Mouse (Mus musculus) heart, embryonic 11.5 days (tissue): ENCODE measurements at regions not wholly inside any gene's neighbourhood (a gene's known extent, or its start where the extent isn't known, plus 50 kb on each side); places are given as distances from the start of the nearest gene placed in this dataset.

Experiments
- ATAC-seq: fragments of 200-750 bp; cut with Nextera tagmentation; replicated peaks from 2 replicates; pipeline ENCODE4 v1.8.0; 2017; ENCODE audit warnings: moderate library complexity; ENCODE audit not compliant: insufficient number of reproducible peaks, low FRiP score, low TSS enrichment
- H3K27ac ChIP-seq: fragments of 300-500 bp; sonication (generic); 2 replicates; pipeline ENCODE4 v1.5.1; 2014; ENCODE audit warnings: mild to moderate bottlenecking, low read depth, low read length
- H3K27me3 ChIP-seq: fragments of 300-500 bp; sonication (generic); 2 replicates; pipeline ENCODE4 v1.6.1; 2014; ENCODE audit warnings: mild to moderate bottlenecking, low read length, mixed read lengths; ENCODE audit not compliant: control insufficient read depth, insufficient read depth
- H3K36me3 ChIP-seq: fragments of 300-500 bp; sonication (generic); 2 replicates; pipeline ENCODE4 v1.6.1; 2014; ENCODE audit warnings: mild to moderate bottlenecking, low read length, moderate library complexity, mixed read lengths; ENCODE audit not compliant: control insufficient read depth, insufficient read depth
- H3K4me1 ChIP-seq: fragments of 300-500 bp; sonication (generic); 2 replicates; pipeline ENCODE4 v1.6.1; 2014; ENCODE audit warnings: low read length; ENCODE audit not compliant: control insufficient read depth, insufficient read depth
- H3K4me2 ChIP-seq: fragments of 300-500 bp; sonication (generic); 2 replicates; pipeline ENCODE4 v1.6.1; 2014; ENCODE audit warnings: mild to moderate bottlenecking, moderate library complexity
- H3K4me3 ChIP-seq: fragments of 300-500 bp; sonication (generic); 2 replicates; pipeline ENCODE4 v1.5.1; 2014; ENCODE audit warnings: low read depth, low read length
- H3K9ac ChIP-seq: fragments of 300-500 bp; sonication (generic); 2 replicates; pipeline ENCODE4 v1.6.1; 2014; ENCODE audit warnings: mild to moderate bottlenecking, low read depth, low read length, moderate library complexity
- H3K9me3 ChIP-seq: fragments of 300-500 bp; sonication (generic); replicated peaks from 2 replicates; pipeline ENCODE4 v1.6.1; 2016; ENCODE audit warnings: low read length; ENCODE audit not compliant: control insufficient read depth
- WGBS: fragments of 180-500 bp; shearing (Covaris S2); extraction: QIAGEN DNeasy Blood & Tissue Kit; methylation state at CpG from one replicate; pipeline ENCODE4 v1.1.7; 2014; ENCODE audit not compliant: insufficient replicate concordance; 5-methylcytosine and 5-hydroxymethylcytosine counted together

DNA sequence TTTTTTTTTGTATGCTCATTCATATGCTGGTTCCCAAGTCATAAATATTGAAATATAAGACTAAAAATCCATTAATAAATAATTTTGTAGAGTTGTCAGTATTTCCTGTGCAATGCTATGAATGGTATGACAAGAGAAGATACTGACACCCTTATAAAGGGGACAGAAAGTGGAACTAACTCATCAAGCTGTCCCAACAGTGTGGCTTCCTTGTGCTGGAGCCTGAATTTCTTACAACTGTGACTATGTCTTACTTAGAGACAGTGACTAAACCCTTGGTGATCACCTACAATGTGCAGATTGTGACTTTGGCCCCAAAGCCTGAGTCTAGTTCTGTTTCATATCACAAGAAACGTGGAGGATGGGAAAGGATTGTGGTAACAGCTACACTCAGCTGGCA lies 203.8 kb upstream of the Map3k1 start:
- Histone ChIP-seq H3K4me3 (no peak overlapping the region), H3K27ac (no peak overlapping the region), H3K4me1 (no peaks in the 10 kb centered on the region), H3K9ac (no peak overlapping the region), H3K36me3 (no peaks in the 10 kb centered on the region), H3K27me3 (no peaks in the 10 kb centered on the region), H3K9me3 (no peaks in the 10 kb centered on the region), H3K4me2 (no peak overlapping the region)
- no peak for ATAC-seq
- 59% methylated on average over 1 of the region's 1 CpGs for WGBS

- ATAC-seq: no peak
- Histone ChIP-seq H3K4me2 (no peak overlapping the region), H3K36me3 (no peaks in the 10 kb centered on the region), H3K9ac (no peak overlapping the region), H3K4me1 (no peaks in the 10 kb centered on the region), H3K4me3 (no peak overlapping the region), H3K27me3 (no peaks in the 10 kb centered on the region), H3K9me3 (no peaks in the 10 kb centered on the region), H3K27ac (no peak overlapping the region)
- WGBS: 93% methylated on average over 3 of the region's 3 CpGs
These were observed 206.3 kb upstream of the Map3k1 start for GRCm38 (mm10) chr13:112015083-112015482.

DNA sequence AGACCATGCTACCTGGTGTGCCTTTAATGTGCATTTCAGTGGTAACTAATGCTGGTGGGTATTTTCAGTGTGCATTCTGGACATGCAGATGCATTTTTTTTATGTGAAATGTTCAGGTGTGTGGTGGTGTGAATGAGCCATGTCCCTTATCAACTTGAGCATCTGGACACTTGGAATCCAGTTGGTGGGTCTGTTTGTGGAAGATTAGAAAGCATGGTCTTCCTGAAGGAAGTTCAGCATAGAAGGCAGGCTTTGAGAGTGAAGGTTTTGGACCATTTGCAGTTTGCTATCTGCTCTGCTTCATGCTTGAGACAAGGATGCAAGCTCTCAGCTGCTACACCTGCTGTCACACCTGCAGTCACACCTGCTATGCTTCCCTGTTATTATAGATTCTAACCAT lies 207.5 kb upstream of the Map3k1 start:
- H3K9me3 ChIP-seq: no peaks in the 10 kb centered on the region
- no peaks in the 10 kb centered on the region for H3K4me1 ChIP-seq
- H3K4me2 ChIP-seq: no peak overlapping the region
- no peak for ATAC-seq
- H3K36me3 ChIP-seq: no peaks in the 10 kb centered on the region
- no peak overlapping the region for H3K4me3 ChIP-seq
- no peak overlapping the region for H3K27ac ChIP-seq
- no peak overlapping the region for H3K9ac ChIP-seq
- no peaks in the 10 kb centered on the region for H3K27me3 ChIP-seq

GRCm38 (mm10) chr13:112018497-112019281 lies 209.9 kb upstream of the Map3k1 start:
- no peaks in the 10 kb centered on the region for H3K27me3 ChIP-seq
- peaks cover 9% of the 10 kb centered on the region for H3K4me1 ChIP-seq
- H3K9ac ChIP-seq: no peak overlapping the region
- ATAC-seq: no peak
- no peaks in the 10 kb centered on the region for H3K9me3 ChIP-seq
- H3K4me3 ChIP-seq: no peak overlapping the region
- H3K36me3 ChIP-seq: no peaks in the 10 kb centered on the region
- WGBS: 89% methylated on average over 7 of the region's 7 CpGs
- no peak overlapping the region for H3K4me2 ChIP-seq
- H3K27ac ChIP-seq: no peak overlapping the region

- peaks cover 10% of the 10 kb centered on the region for H3K4me1 ChIP-seq
- H3K4me2 ChIP-seq: no peak overlapping the region
- WGBS: 87% methylated on average over 5 of the region's 5 CpGs
- no peak for ATAC-seq
- H3K9me3 ChIP-seq: no peaks in the 10 kb centered on the region
- H3K27me3 ChIP-seq: no peaks in the 10 kb centered on the region
- no peak overlapping the region for H3K9ac ChIP-seq
- H3K4me3 ChIP-seq: no peak overlapping the region
- no peaks in the 10 kb centered on the region for H3K36me3 ChIP-seq
- no peak overlapping the region for H3K27ac ChIP-seq
These were observed 210.8 kb upstream of the Map3k1 start for GRCm38 (mm10) chr13:112019575-112019974.

DNA sequence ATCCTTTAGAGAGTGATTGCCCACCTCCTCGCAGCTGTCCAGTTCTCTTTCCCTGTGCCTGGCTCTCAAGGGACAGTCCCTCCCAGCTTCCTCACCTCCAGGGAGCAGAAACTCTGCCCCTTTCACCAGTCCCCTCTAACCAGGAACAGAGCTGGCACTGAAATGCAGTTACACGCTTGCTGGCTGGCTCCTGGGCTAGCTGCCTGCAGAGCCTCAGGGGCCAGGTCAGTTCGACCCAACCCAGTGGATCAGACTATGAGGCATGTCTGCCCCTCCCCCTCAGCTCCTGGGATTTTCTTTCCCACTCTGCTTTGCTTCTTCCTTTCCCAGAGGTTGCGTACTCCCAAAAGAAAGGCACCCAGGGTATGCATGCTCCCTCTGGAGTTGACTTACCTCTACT lies 214.4 kb upstream of the Map3k1 start:
- H3K4me1 ChIP-seq: peaks cover 10% of the 10 kb centered on the region
- no peak overlapping the region for H3K27ac ChIP-seq
- no peak overlapping the region; the same call in 1 of the 2 replicates for H3K4me2 ChIP-seq
- H3K4me3 ChIP-seq: no peak overlapping the region
- H3K27me3 ChIP-seq: no peaks in the 10 kb centered on the region
- H3K9ac ChIP-seq: no peak overlapping the region
- no peaks in the 10 kb centered on the region for H3K36me3 ChIP-seq
- H3K9me3 ChIP-seq: no peaks in the 10 kb centered on the region
- 37% methylated on average over 4 of the region's 4 CpGs for WGBS
- ATAC-seq: no peak; the same call in 1 of the 2 replicates

DNA sequence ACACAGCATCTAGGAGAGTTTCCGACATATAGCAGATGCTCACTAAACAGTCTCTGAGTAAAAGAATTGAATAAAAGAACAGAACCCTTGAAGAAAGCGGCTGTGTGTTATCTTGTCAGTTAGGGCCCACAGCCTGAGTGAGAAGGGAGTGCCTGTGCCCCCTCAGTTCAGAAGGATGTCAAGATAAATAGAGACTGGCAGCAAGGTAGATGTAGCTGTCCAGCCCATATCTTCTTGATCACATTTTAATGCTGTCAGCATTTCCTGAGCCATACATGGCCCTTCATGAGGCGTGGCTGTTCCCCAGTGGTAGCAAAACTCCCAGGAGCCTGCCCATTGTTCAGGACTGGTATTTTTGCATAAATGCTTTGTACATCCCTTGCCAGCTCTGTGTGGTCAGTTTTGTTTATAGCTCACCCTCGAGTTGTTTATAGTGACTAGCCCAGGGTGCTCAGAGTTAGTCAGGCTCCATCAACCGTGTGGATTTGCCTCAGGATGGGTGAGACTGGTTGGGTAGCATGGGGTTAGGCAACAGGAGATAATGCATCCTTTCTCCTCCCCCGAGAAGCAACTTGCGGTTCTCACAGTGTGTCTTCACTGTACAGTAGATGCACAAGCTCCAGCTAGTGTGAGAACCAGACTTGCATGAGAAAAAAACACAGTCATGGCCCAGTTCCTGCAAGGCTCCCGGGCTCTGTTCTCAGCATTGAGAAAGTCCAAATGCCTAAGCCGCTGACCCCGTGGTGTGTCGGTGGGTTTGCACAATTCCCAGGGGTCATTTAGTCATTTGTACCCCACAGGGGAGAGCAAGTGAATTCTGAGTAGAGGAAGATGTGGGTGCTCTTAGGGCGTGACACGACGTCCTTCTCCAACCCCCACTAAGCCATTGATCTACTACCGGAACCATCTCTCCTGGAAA lies 216.1 kb upstream of the Map3k1 start:
- H3K4me2 ChIP-seq: no peak overlapping the region
- no peaks in the 10 kb centered on the region for H3K9me3 ChIP-seq
- peaks cover 10% of the 10 kb centered on the region for H3K4me1 ChIP-seq
- no peak for ATAC-seq
- H3K4me3 ChIP-seq: no peak overlapping the region
- no peaks in the 10 kb centered on the region for H3K36me3 ChIP-seq
- 83% methylated on average over 15 of the region's 15 CpGs for WGBS
- H3K9ac ChIP-seq: no peak overlapping the region
- H3K27me3 ChIP-seq: no peaks in the 10 kb centered on the region
- no peak overlapping the region for H3K27ac ChIP-seq

DNA sequence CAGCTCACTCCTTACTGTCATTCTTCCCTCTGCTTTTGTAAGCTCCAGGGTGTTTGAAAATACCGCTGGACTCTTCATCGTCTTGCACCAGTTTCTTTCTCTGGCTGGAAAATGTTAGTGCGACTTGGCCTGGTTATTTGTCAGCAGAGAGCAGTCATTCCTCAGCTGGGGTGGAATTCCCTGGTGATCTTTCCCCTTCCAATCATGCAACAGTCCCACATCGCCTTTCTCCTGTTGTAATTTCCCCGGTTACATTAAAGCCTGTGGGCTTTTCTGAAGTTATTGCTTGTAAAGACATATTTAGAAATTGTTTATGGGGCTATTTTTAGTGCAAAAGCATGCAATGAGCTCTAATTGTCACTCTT lies 216.8 kb upstream of the Map3k1 start:
- Histone ChIP-seq H3K4me1 (peaks cover 10% of the 10 kb centered on the region), H3K27me3 (no peaks in the 10 kb centered on the region), H3K9ac (no peak overlapping the region), H3K9me3 (no peaks in the 10 kb centered on the region), H3K27ac (no peak overlapping the region), H3K36me3 (no peaks in the 10 kb centered on the region), H3K4me3 (no peak overlapping the region), H3K4me2 (no peak overlapping the region)
- 81% methylated on average over 5 of the region's 5 CpGs for WGBS
- no peak for ATAC-seq
